Mouse (Mus musculus) spleen, postnatal 10 days (tissue): ENCODE measurements around the gene Mrfap1.

ENCODE experiments used
- DNase-seq, 2 experiments: peaks; one replicate each; pipeline ENCODE4 v3.0.0; 2021 to 2022; ENCODE audit warnings: low spot score in 2 of 2

Mrfap1 gene

DNA sequence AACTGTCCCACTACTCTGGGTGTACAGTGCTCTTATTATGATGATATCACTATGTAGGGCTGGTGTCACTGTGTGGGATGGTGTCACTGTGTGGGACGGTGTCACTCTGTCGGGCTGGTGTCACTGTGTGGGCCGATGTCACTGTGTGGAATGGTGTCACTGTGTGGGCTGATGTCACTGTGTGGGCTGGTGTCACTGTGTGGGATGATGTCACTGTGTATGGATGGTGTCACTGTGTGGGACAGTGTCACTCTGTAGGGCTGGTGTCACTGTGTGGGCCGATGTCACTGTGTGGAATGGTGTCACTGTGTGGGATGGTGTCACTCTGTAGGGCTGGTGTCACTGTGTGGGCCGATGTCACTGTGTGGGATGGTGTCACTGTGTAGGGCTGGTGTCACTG, 10.5 kb downstream of the Mrfap1 start:
- no peak for DNase-seq

- DNase-seq = no peak
Observed at GRCm38 (mm10) chr5:36779512-36779911, 17.1 kb downstream of the Mrfap1 start.

- DNase-seq = no peak
Observed at GRCm38 (mm10) chr5:36778901-36779300, 17.7 kb downstream of the Mrfap1 start.

DNA sequence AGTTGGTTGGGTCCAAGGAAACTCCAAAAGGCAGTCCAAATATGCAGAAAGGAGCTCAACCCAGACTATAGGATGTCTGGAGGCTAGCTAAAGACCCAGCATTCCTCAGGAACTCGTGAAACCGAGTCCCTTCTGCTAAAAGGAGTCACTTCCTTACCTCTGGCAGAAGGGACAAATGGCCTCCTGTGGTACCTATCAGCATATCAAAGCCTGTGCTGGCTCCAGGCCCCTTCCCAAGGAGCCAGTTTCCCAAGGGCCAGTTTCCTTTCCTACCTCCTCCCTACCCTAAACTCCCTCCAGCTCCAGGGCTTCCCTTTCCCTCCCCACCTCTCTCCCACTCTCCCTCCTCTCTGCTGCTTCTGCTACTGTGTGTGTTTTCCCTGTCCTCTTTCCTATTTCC, 19.4 kb downstream of the Mrfap1 start:
- DNase-seq = no peak

GRCm38 (mm10) chr5:36776021-36776575, 20.5 kb downstream of the Mrfap1 start:
- DNase-seq = no peak

DNA sequence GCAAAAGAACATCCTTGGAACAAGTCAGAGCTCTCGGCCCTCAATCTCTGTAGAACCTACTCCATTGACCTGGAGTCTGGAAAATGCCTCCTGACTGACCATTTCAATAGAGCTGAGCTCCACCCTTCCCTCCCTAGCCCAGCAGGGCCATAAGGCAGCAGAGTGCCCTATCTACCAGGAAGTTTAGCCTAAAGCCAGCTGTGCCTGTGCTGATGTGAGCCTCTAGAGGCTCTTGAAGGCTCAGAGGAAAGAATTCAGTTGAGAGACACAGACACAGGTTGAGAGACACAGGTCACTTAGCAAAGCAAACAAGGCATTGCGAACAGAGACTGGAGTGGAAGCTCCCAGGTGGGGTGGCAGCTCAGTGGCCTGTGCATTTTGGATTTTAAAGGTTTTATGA, 21.3 kb downstream of the Mrfap1 start:
- no peak for DNase-seq

- DNase-seq = no peak
Observed at GRCm38 (mm10) chr5:36772586-36772985, 24.0 kb downstream of the Mrfap1 start.

DNA sequence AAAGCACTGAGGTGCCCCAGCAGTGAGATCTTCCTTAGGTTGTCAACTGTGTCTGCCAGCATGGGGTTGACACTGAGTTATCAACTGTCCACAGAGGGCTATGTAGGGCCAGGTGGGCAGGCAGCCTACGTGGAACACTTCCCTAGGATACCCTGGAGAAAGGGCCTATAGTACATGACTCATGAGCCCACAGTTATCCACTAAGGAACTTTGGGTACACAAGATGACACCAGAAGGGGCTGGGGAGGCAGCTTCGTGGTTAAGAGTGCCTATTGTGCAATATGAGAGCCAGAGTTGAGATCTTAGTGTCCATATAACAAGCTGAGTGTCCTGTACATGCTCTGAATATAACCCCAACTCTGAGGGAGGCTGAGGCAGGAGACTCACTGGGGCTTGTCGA, 27.0 kb downstream of the Mrfap1 start:
- no peak for DNase-seq

DNA sequence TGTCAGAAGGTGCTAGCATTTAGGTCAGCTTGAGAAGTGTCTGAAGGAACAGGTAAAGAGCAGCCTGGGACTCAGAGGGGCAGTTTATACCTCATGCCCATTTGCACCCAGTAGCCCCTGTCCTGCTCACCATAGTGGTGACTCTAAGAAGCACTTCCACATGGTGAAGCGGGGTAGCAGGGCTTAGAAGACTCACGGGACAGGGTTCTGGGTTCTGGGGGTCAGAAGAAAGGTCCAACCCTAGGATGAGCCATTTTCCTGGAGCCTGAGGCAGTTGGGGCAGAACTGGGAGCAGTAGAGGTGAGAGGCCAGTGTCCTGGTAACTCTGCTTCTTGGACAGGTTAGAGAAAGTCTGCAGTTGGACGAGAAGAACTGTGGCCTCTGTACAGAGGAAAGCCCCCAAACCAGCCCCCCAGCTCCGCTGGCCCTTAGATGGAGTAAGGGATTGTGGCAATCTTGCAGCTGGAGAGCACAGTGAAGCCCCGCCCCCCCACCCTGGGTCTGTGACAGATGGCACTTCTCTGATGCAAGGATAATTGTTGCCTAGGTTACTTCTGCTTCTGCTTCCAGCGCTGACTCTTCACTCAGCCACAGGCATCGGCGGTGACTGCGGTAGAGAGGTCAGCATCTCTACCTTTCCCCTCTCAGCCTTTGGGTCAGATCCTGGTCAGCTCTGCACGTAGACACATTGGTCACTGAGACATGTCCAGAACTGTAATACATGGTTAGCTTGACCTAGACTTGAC, 29.4 kb downstream of the Mrfap1 start:
- no peak for DNase-seq

- no peak for DNase-seq
Observed at GRCm38 (mm10) chr5:36759848-36760247, 36.7 kb downstream of the Mrfap1 start.

- DNase-seq = no peak
Observed at GRCm38 (mm10) chr5:36757033-36757432, 39.5 kb downstream of the Mrfap1 start.

DNA sequence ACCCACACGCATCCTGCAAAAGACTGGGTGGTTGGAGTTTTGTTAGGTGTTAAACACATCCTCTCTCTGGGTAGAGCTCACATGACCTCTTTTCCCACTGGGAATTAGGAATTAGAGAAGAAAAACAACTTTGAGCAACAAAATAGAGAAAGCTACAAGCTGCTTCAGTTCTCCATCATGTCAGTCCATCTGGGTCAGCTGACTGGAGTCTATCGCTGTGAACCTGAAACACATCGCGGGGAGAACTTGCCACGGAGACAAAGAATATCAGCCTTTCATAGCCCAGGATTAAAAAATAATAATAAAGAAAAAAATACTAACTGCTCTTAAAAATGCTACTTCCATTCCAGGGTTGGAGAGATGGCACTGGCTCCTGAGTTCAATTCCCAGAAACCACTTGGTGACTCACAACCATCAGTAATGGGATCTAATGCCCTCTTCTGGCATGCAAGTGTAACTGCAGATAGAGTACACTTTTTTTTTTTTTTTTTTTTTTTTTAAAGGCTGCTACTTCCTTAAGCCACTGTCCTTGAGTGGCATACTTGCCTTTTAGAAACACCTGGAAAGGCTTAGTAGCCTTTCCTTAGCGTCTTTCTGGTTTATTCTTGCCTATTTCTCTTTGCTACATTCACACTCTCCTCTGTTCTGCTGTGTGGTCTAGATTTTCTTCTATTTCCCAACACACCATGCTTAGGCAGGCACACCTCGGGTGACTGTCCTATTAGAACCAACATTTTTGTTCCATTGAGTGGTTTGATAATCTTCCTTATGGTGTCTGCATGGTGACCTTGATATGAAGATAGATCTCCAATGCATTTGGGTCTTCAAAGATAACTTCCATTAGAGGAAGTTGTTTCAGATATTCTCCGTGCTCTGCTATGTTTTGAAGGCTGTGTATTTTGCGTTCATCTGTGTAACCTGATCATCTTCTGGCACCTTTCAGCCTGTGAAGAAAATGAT, 46.2 kb downstream of the Mrfap1 start:
- DNase-seq = no peak

GRCm38 (mm10) chr5:36748536-36749061, 48.0 kb downstream of the Mrfap1 start, which contains the start of gene Bloc1s4:
Gene Bloc1s4, minus strand, starts transcription at chr5:36748650.
- peak; percentile 83 to 94 for DNase-seq

- DNase-seq = peak in 1 of 2 experiments; percentile 59
Observed at GRCm38 (mm10) chr5:36747794-36748535, 48.6 kb downstream of the Mrfap1 start.

- DNase-seq = no peak
Observed at GRCm38 (mm10) chr5:36747071-36747470, 49.5 kb downstream of the Mrfap1 start.
